Mouse (Mus musculus): Measurements from ENCODE around the gene Nadsyn1.
A peak's percentile ranks its signal among the peaks of the same experiment; 100 is the strongest.

The Nadsyn1 gene

DNA sequence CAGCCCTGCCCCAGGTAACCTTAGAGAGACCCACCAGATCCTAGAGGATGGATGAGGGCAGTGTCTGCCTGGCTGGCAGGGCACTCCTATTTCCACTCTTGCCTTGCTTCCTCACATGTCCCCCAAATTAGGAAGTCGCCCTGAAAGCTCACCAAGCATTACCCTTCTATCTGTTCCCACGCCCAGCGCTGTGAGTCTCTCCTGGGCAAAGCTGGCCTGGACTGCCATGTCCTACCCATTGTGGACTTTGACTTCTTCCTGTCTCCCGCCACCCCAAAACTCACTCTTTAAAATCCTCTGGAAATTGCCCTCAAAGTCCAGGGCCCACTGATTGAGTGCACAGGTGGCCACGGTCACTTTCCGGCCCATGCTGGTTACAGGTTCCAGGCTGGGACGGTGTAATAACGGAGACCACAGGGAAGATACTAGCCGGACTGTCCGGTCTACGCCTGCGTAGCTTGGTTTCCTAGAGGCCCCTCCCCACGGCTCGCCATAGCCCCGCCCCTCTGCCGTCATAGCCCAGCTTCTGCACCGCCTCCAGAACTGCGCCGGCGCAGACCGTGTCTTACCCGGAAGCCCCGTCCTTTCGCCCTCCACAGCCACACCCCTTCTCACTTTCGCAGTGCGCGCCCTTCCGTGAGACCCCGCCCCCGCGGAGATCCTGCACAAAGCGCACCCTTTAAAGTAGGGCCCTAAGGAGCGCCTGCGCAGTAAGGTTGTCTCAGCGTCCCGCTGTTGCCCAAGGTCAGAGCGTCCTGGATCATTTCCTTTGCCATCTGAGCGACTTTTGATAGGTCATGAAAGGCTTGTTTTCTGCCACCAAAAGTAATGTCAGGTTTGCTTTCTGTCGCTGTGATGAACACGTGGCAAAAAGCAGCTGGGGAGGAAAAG is at the start of gene Nadsyn1, which contains the start of gene Dhcr7:
Gene Nadsyn1 (minus strand): TSS at position 475 of the 891 bp plus-strand sequence.
Gene Dhcr7 (plus strand): TSS at position 771 of the 891 bp plus-strand sequence.
- DNase-seq (ENCODE audit: low spot score) = peak; percentile 98

GRCm38 (mm10) chr7:143868874-143869273 is 46.2 kb upstream of the Nadsyn1 start:
- no peak for DNase-seq (ENCODE audit: low spot score)

GRCm38 (mm10) chr7:143866538-143866937 is 43.9 kb upstream of the Nadsyn1 start, which contains the start of gene Gm498:
TSS of gene Gm498 (plus strand) at chr7:143866838.
- no peak for DNase-seq (ENCODE audit: low spot score)

GRCm38 (mm10) chr7:143848768-143849482 is 26.3 kb upstream of the Nadsyn1 start:
- no peak for DNase-seq (ENCODE audit: low spot score)

GRCm38 (mm10) chr7:143848127-143848767 is 25.6 kb upstream of the Nadsyn1 start:
- no peak for DNase-seq (ENCODE audit: low spot score)

DNA sequence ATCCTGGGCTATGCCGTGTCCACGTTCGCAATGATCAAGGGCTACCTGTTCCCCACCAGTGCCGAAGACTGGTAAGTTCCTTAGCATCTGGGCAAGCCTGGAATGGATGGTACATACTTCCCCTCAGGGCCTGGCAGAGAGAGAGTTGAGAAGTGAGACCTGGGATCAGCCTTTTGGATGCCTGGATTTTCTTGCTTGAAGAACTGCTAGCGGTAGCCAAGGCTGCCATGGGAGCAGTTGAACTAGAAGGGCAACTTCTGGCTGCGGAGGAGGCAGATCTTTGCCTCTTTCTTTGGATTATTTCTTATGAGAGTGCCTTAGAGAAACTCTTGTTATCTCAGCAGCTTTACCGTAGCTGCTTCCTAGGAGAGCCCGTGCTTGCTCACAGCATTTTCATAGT is 18.7 kb upstream of the Nadsyn1 start:
- DNase-seq (ENCODE audit: low spot score) = no peak

GRCm38 (mm10) chr7:143840121-143840520 is 17.5 kb upstream of the Nadsyn1 start:
- no peak for DNase-seq (ENCODE audit: low spot score)

- DNase-seq (ENCODE audit: low spot score) = no peak
Observed at GRCm38 (mm10) chr7:143837705-143838358, 15.2 kb upstream of the Nadsyn1 start.

DNA sequence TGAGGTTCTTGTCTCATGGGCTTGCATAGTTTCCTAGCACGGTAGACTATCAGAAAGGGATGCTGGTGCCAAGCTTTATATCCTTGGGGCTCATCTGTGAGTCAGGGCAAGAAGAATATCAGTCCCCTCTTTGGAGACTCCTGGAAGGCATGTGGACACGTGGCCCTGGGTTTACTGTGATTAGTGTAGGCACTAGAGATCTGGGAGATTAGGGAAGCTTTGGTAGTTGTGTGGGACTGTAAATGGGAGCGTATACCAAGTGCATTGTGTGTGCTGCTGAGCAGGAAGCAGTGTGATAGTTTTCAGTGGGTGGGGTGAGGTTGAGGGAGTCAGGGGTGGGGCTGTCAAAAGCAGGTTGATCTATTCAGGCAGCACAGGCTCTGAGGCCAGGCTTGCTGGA is 12.3 kb upstream of the Nadsyn1 start:
- no peak for DNase-seq (ENCODE audit: low spot score)

DNA sequence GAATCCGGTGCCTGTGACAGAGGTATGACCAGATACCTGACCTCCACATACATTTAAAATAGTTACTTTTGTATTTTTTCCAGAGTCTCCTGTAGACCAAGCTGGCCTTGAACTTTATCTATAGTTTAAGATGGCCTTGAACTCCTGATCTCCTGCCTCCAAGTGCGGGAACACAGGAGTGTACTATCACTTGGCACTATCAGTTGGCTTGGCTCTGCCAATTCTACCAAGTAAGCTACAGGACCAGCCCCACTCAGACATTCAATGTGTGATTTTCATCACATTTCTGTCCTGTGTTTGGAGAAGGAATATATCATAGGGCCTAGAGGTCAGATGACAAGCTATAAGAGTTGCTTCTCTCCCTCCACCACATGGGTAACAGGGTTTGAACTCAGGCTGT is 11.7 kb upstream of the Nadsyn1 start:
- DNase-seq (ENCODE audit: low spot score) = no peak

- DNase-seq (ENCODE audit: low spot score) = no peak
Observed at GRCm38 (mm10) chr7:143833581-143834190, 11.0 kb upstream of the Nadsyn1 start.

GRCm38 (mm10) chr7:143832611-143833010 is 10.0 kb upstream of the Nadsyn1 start:
- no peak for DNase-seq (ENCODE audit: low spot score)

- no peak for DNase-seq (ENCODE audit: low spot score)
Observed at GRCm38 (mm10) chr7:143832196-143832595, 9.5 kb upstream of the Nadsyn1 start.

- DNase-seq (ENCODE audit: low spot score) = no peak
Observed at GRCm38 (mm10) chr7:143830399-143830798, 7.8 kb upstream of the Nadsyn1 start.

DNA sequence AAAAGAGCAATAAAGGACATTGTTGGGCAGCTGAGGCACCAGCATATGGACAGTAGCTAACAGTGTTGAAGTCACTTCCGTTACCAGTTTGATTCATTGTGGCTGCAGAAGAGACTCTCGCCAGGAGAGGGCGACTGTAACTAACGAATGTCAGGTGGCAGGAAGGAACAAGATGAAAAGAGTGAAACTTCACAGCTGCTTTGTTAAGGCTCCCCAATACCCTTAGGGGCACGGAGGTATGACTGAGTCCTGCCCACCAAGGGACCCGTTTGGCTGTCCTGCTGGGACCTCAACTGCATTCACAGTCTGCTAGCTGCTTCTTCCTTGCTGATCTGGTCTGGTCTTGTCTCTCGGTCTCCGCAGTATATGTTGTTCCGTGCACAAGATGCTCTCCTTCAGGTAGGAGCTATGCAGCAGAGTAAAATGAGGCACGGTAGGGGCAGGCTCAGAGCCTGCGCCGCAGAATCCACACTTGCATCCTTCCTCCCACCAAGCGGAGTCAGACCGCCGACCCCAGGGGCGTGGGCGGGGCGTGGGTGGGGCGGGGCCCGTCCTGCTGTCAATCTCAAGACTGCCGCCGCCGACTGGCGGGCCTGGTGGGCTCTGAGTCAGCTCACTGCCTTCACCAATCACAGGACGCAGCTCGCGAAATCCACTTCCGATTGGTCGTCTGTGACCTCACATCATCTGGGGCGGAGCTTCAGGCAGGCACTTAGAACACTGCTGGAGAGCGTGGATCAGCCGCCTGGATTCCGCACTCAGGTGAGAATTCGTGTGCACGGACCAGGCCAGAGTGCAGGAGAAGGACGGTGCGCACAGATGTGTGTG is 7.1 kb upstream of the Nadsyn1 start:
- DNase-seq (ENCODE audit: low spot score) = peak; percentile 96

GRCm38 (mm10) chr7:143826985-143827384 is 4.3 kb upstream of the Nadsyn1 start:
- DNase-seq (ENCODE audit: low spot score) = no peak

DNA sequence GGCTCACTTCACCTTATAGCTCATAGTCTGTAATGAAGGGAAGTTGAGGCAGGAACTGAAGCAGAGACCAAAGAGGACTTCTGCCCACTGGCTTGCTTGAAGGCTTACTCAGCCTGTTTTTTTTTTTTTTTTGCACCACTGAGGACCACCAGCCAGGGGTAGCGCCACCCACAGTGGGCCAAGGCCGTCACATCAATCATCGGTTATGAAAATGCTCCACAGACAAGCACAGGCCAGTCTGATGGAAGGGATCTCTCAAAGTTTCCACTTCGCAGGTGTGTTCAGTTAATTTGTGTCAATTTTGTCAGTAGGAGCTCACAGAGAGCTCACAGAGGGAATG is 587 bp upstream of the Nadsyn1 start:
- DNase-seq (ENCODE audit: low spot score) = no peak

DNA sequence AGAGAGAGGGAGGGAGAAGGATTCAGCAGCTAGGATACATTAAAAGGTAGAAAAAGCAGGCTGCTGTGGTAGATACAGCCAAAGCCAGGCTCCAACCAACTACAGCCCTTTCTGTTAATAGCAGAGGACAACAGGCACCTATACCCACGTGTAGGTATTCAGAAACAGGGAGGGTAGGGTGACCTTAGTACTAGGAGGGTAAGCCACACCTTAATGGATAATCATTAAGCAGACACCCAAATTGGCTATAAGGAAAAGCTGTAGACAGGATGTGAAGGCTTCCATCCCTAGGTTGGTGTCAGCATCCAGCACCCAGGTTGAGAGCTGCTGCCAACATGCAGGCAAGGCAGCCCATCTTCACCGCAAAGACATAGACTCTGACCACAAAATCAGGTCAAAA is 1.4 kb downstream of the Nadsyn1 start:
- DNase-seq (ENCODE audit: low spot score) = no peak

- no peak for DNase-seq (ENCODE audit: low spot score)
Observed at GRCm38 (mm10) chr7:143819201-143819600, 3.4 kb downstream of the Nadsyn1 start.

DNA sequence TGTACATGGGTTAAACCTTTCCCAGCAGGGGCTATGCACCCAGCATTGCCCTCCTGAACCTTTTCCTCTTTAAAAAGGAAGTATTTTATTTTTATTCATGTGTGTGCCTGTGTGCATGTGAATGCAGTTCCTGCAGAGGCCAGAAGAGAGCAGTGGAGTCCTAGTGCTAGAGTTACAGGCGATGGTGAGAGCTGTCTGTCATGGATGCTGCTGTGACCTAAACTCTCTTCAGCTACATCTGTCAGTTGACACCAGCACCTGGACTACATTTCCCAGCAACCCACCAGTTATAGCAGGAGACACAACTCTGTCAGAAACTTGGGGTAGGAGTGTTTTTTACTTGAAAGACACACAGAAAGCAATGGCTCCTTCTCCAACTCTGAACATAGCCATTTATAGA is 13.7 kb downstream of the Nadsyn1 start:
- DNase-seq (ENCODE audit: low spot score) = no peak

- DNase-seq (ENCODE audit: low spot score) = no peak
Observed at GRCm38 (mm10) chr7:143805199-143805624, 17.4 kb downstream of the Nadsyn1 start.

Data from MN1 (cell line).